Mouse (Mus musculus): Measurements from ENCODE around the gene Tas1r2.

Tas1r2 gene

GRCm38 (mm10) chr4:139710467-139711334 is 57.4 kb downstream of the Tas1r2 start:
- DNase-seq: no peak

GRCm38 (mm10) chr4:139715241-139715932 is 62.0 kb downstream of the Tas1r2 start:
- DNase-seq: no peak

- no peak for DNase-seq
Observed at GRCm38 (mm10) chr4:139716477-139717169, 63.3 kb downstream of the Tas1r2 start.

- no peak for DNase-seq
Observed at GRCm38 (mm10) chr4:139718978-139719377, 65.6 kb downstream of the Tas1r2 start.
